7 mouse cellular contexts compared by ENCODE assay signal in the genomic region with DNA sequence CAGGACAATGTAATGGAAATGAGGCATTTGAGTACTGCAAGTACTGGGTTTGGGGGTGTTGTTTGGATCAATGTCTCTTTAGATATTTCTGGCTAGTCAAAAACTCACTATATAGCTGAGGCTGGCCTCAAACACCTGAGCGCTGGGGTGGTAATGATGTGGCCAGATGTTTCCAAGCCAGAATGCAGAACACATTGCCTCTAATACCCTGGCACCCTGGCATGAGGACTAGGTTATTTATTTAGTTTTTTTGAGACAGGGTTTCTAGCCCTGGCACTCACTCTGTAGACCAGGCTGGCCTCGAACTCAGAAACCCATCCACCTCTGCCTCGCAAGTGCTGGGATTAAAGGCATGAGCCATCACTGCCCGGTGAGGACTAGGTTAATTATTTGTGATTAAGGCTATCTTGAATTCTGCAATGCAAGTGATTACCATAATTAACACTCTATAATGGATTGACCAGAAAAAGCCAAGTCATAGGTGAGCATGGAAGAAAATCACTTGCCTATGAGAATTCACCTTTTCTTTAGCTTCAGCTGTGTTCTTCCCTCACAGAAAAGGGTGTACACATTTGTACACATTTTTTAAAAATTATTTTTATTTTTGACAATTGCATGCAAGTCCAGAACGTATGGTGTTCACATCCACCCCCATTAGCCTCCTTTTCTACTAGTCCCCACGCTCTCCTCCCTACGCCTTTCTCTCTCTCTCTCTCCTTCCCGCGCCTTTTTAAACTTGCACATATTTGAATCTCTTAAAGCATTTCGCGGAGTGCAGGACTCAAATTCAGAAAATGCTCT. TPM values are rescaled to one million over a fixed set of nuclear protein-coding genes. Genes with fewer than 3 reads are reported as not detected.
A peak's percentile ranks its signal among the peaks of the same experiment; 100 is the strongest.
DNase-seq lines count a peak whose midpoint lies in the region; ATAC-seq and TF ChIP-seq lines count a peak whose summit lies in the region.

No protein-coding gene starts in this region.

- intact Hi-C loops in left cerebral cortex, postnatal 10 days (cut with DNase I): no loop called here

- H3K4me2 ChIP-seq in forebrain, embryonic 13.5 days: peak overlapping the region; percentile 79
- H3K4me2 ChIP-seq in liver, embryonic 14.5 days (ENCODE audit: low read depth): peak overlapping the region; percentile 89

- H3K4me1 ChIP-seq in testis, adult 2 months (ENCODE audit: control insufficient read depth, insufficient read depth, low read length): peaks cover 3% of the 10 kb centered on the region; the same call in 1 of the 2 replicates
- H3K4me1 ChIP-seq in forebrain, embryonic 13.5 days: peaks cover 19% of the 10 kb centered on the region
- peaks cover 29 to 42% of the 10 kb centered on the region in 2 experiments for H3K4me1 ChIP-seq in liver, embryonic 14.5 days (replicated peaks; ENCODE audit: control insufficient read depth in 2 of 2, insufficient read depth in 2 of 2, low read length in 1 of 2)

- no peak for DNase-seq in testis, postnatal 10 days (ENCODE audit: low spot score)
- DNase-seq in liver, embryonic 14.5 days (ENCODE audit: low read depth in 3 of 3, low spot score in 3 of 3): no peak
- DNase-seq in left cerebral cortex, postnatal 10 days (ENCODE audit: extremely low spot score in 1 of 2, low spot score in 2 of 2): no peak
- DNase-seq in adrenal gland, adult 8-10 months: no peak

- H3K4me3 ChIP-seq in testis, adult 2 months (ENCODE audit: control insufficient read depth, low read depth, low read length): peak overlapping the region; percentile 99
- peak overlapping the region; percentile 83 for H3K4me3 ChIP-seq in forebrain, embryonic 13.5 days
- peak overlapping the region; percentile 89 to 99 for H3K4me3 ChIP-seq in liver, embryonic 14.5 days (ENCODE audit: insufficient read depth in 1 of 2, low read depth in 2 of 2, low read length in 2 of 2)

- H3K36me3 ChIP-seq in testis, adult 2 months (ENCODE audit: control insufficient read depth, insufficient read depth, low read length): no peaks in the 10 kb centered on the region; the same call in 1 of the 2 replicates
- H3K36me3 ChIP-seq in forebrain, embryonic 13.5 days (ENCODE audit: poor library complexity, severe bottlenecking): no peaks in the 10 kb centered on the region
- H3K36me3 ChIP-seq in liver, embryonic 14.5 days (replicated peaks; ENCODE audit: control insufficient read depth, insufficient read depth, low read depth): no peaks in the 10 kb centered on the region

- TF ChIP-seq EP300 in liver, embryonic 14.5 days (IDR thresholded peaks at IDR 0.05; ENCODE audit: low read depth): no peak

- H3K27ac ChIP-seq in testis, adult 2 months (ENCODE audit: control insufficient read depth, insufficient read depth, low read depth, low read length): peak overlapping the region; percentile 99
- H3K27ac ChIP-seq in forebrain, embryonic 13.5 days: peak overlapping the region; percentile 97
- H3K27ac ChIP-seq in liver, embryonic 14.5 days: peak overlapping the region; percentile 86

- 24% methylated on average over 11 of the region's 11 CpGs for WGBS in forebrain, embryonic 13.5 days
- WGBS in liver, embryonic 14.5 days (ENCODE audit: insufficient replicate concordance): 28% methylated on average over 11 of the region's 11 CpGs

- ATAC-seq in forebrain, embryonic 13.5 days: peak; percentile 11; the same call in 1 of the 2 replicates
- peak; percentile 17; the same call in 1 of the 2 replicates for ATAC-seq in liver, embryonic 14.5 days (ENCODE audit: insufficient read depth)
- ATAC-seq in CD4-positive, CD25-positive, alpha-beta regulatory T cell, adult 4 months: no peak

- no peaks in the 10 kb centered on the region for H3K27me3 ChIP-seq in testis, adult 2 months (ENCODE audit: control insufficient read depth, insufficient read depth, low read length)
- no peaks in the 10 kb centered on the region for H3K27me3 ChIP-seq in forebrain, embryonic 13.5 days
- H3K27me3 ChIP-seq in liver, embryonic 14.5 days (ENCODE audit: control insufficient read depth, insufficient read depth, low read length): no peaks in the 10 kb centered on the region

- no peak for TF ChIP-seq CTCF in testis, adult 2 months (IDR thresholded peaks at IDR 0.05; ENCODE audit: control insufficient read depth, insufficient read depth, insufficient replicate concordance, low read depth, low read length)
- no peak for TF ChIP-seq CTCF in liver, embryonic 14.5 days (IDR thresholded peaks at IDR 0.05; ENCODE audit: low read depth)

- TF ChIP-seq POLR2A in testis, adult 2 months (IDR thresholded peaks at IDR 0.05; ENCODE audit: control insufficient read depth, low read depth, low read length): no peak

- H3K9me3 ChIP-seq in forebrain, embryonic 13.5 days (replicated peaks): no peaks in the 10 kb centered on the region
- no peaks in the 10 kb centered on the region for H3K9me3 ChIP-seq in liver, embryonic 14.5 days (ENCODE audit: control insufficient read depth, low read length)

- H3K9ac ChIP-seq in forebrain, embryonic 13.5 days: peak overlapping the region; percentile 86; the same call in 1 of the 2 replicates
- peak overlapping the region; percentile 97 for H3K9ac ChIP-seq in liver, embryonic 14.5 days (replicated peaks)

RNA-seq across cellular contexts. Expression of a gene that starts 0.4 kb away (rescaled TPM):
- polyA plus RNA-seq in testis, adult 2 months (2012; rRNA removed): 11.3 and 12.3 TPM in 2 replicates
- polyA plus RNA-seq in forebrain, embryonic 13.5 days (2015; fragmentation: Nextera tagmentation; extraction: Ambion mirVana): 21.0 and 25.4 TPM in 2 replicates
- polyA plus RNA-seq in liver, embryonic 14.5 days (2012; rRNA removed): 4.5 and 4.7 TPM in 2 replicates
- polyA plus RNA-seq in liver, embryonic 14.5 days (2014; fragmentation: Nextera tagmentation; extraction: Ambion mirVana): 3.0 and 4.2 TPM in 2 replicates
- polyA plus RNA-seq in CD4-positive, CD25-positive, alpha-beta regulatory T cell, adult 4 months (2017; shearing (Covaris generic)): 10 to 100 TPM; 15.9 to 31.4 TPM
- 10 to 100 TPM; 14.8 to 16.7 TPM for total RNA-seq in left cerebral cortex, postnatal 10 days (2021)
- total RNA-seq in adrenal gland, adult 8-10 months (2022): 10 to 100 TPM; 17.0 to 25.4 (median 19.0) TPM

RNA-seq across cellular contexts. Expression of a gene that starts 33.3 kb away (rescaled TPM):
- 62.3 and 67.9 TPM in 2 replicates for polyA plus RNA-seq in testis, adult 2 months (2012; rRNA removed)
- polyA plus RNA-seq in forebrain, embryonic 13.5 days (2015; fragmentation: Nextera tagmentation; extraction: Ambion mirVana): 11.2 and 13.3 TPM in 2 replicates
- polyA plus RNA-seq in liver, embryonic 14.5 days (2012; rRNA removed): 4.0 and 4.3 TPM in 2 replicates
- 2.1 and 2.5 TPM in 2 replicates for polyA plus RNA-seq in liver, embryonic 14.5 days (2014; fragmentation: Nextera tagmentation; extraction: Ambion mirVana)
- polyA plus RNA-seq in CD4-positive, CD25-positive, alpha-beta regulatory T cell, adult 4 months (2017; shearing (Covaris generic)): 10 to 100 TPM; 21.0 to 30.1 TPM
- 10 to 100 TPM; 23.8 to 24.8 TPM for total RNA-seq in left cerebral cortex, postnatal 10 days (2021)
- total RNA-seq in adrenal gland, adult 8-10 months (2022): 10 to 100 TPM in 2 of 4 experiments, 1 to 10 TPM in 2; 7.6 to 16.1 (median 11.7) TPM

RNA-seq across cellular contexts. Expression of a gene that starts 42.8 kb away (rescaled TPM):
- 1.2 and 1.4 TPM in 2 replicates for polyA plus RNA-seq in testis, adult 2 months (2012; rRNA removed)
- polyA plus RNA-seq in forebrain, embryonic 13.5 days (2015; fragmentation: Nextera tagmentation; extraction: Ambion mirVana): 18.7 and 19.1 TPM in 2 replicates
- polyA plus RNA-seq in liver, embryonic 14.5 days (2012; rRNA removed): 2.1 and 2.4 TPM in 2 replicates
- 2.1 and 2.3 TPM in 2 replicates for polyA plus RNA-seq in liver, embryonic 14.5 days (2014; fragmentation: Nextera tagmentation; extraction: Ambion mirVana)
- 1 to 10 TPM; 2.5 to 3.2 TPM for polyA plus RNA-seq in CD4-positive, CD25-positive, alpha-beta regulatory T cell, adult 4 months (2017; shearing (Covaris generic))
- total RNA-seq in left cerebral cortex, postnatal 10 days (2021): 10 to 100 TPM; 26.6 to 28.1 TPM
- total RNA-seq in adrenal gland, adult 8-10 months (2022): 10 to 100 TPM in 1 of 4 experiments, 1 to 10 TPM in 3; 9.4 to 13.3 (median 9.7) TPM
